Mouse (Mus musculus): ENCODE data around the gene Alad.

Alad gene

DNA sequence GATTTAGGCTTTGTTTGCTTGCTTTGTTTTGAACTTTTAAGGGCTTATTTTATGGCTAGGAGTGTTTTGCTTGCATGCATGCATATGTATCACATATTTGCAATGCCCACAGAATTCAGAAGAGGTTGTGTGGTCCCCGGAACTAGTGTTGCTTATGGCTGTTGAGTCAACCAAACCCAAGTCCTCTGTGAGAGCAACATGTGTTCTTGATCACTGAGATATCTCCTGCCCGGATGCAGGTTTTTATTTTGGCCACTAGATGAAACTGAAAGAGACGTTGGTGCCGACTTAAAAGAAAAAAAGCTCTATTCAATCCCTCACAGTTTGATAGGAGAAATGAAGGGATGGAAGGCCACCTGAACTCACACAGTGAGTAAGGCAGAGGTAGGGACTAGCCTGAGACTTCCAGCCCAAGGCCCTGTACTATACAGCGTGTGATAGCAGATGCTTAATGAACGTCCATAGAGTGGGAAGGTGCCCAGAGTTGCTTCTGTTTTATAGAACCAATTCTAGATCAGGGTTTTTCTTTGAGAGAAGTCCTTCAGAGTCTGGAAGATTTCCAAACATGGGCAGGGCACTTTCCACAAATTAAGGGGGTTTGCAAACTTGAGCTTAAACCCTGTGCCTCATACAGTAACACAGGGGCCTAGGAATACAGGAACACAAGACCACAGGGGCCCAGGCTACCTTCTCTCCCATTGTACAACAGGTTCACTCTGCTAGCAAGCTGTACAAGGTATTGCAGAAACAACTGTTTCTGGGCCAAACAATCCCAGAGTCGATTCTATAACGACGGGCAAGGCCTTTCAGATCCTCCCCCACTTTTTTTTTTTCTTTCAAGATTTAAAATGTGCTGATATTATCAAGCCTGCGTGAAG lies 1.9 kb downstream of the Alad start:
- DNase-seq (ENCODE audit: low read depth, low spot score), result no peak

DNA sequence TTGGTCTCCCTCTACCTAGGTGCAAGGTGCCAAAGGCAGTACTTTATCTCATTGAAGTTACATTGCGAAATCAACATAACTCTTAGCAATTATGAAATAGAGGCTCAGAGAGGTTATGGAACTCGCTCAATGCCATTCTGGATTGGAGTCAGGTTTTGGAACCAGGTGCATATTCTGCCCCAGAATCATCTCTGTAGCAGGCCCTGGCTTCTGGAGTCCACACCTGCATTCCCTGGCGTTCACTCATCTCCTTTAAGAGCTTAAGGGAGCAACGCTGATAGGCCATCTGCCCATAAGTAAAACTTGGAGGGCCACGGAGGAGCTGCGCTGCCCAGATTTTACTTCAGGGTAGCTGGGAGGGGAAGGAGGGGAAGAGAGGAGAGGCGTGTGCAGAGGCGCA lies 2.7 kb downstream of the Alad start:
- no peak for DNase-seq (ENCODE audit: low read depth, low spot score)

DNA sequence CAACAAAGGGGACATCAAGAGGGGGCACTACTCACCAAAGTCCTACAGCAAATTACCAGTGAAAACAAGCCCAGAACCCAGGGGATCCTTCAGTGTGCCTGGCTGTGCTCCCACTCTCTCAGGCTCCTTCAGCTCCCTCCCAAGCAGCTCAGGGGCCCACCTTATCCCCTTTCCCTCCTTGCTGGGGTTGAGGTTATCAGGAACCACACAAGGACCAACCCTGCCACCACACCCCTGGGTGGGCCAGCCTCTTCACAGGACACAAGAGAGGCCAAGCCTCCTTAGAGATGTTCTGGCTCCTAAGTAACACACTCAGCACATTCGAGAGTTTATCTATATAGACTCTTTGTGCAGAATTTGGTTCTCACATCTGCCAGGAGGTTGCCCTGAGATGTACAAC lies 3.1 kb downstream of the Alad start:
- DNase-seq (ENCODE audit: low read depth, low spot score), result no peak

DNA sequence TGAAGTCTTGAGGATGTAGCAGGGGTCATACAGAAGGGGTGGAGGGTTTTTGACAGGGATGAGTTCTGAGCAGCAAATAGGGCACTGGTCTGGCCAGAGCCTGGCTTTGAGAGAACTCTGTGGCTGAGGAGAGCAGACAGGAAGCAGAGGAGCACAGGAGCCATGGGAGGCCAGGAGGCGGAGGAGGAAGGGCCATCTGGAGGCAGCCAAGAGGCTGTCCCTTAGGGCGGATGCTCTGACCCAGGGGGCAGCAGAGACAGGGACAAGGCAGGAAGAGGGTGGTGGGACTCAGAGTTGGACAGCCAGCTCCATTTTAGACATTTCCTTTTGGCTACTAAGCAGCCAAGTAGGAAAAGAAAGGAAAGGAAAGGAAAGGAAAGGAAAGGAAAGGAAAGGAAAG lies 3.6 kb downstream of the Alad start:
- no peak for DNase-seq (ENCODE audit: low read depth, low spot score)

DNA sequence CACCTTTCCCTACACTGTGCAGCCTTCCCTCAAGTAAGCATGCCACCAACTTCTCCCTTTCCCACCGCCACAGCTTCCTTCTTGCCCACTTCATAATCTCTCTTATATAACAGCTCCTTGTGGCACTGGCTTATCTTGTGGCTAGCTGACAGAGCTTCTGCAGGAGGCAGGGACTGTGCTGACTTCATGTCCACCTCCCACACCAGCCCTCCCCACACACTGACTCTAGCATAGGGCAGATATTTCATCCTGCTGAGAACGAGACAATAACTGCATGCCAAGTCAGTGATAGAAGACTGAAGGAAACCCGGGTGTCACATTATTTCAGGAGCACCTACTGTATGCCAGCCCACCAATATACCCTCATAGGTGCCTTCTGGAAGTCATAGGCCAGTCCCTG lies 4.2 kb downstream of the Alad start:
- DNase-seq (ENCODE audit: low read depth, low spot score), result no peak

DNA sequence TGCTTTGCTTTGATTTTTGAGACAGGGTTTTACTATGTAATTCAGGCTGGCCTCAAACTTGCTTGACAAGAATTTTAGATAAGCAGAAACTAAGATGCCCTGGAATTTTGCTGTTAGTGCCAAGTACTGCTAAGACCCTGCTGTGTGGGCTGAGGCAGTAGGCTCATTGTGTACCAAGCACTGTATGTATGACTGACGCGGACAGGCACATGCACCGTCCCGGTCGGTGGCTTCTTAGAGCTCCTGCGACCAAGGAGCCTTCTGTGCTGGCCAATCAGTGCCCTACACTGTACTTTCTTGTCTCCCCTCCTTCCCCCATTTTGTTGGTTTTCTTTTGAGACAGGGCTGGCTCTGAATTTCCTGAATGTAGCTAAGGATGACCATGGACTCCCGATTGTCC lies 4.7 kb downstream of the Alad start:
- no peak for DNase-seq (ENCODE audit: low read depth, low spot score)

DNA sequence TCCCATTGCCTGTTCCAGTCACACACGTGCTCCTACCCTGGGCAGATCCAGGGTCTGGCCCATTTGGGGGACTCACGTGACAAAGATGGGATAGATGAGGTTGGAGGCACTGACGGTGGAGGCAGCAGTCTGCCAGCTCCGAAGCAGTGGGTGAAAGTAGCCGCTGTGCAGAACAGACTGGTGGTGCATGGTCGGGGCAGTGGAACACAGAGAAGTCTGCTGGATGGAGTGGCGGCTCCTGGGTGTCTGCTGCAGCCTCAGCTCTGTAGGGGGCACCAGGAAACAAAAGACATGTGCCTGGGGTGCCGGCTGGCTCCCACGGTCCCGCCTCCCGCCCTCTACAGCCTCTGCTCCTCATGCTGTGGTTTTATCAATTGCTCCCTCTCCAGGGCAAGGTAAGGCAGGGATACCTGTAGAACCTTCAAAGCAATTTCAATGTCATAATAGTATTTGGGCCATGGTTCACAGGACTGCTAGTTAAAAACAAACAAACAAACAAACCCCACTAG lies 5.7 kb downstream of the Alad start:
- DNase-seq (ENCODE audit: low read depth, low spot score), result no peak

DNA sequence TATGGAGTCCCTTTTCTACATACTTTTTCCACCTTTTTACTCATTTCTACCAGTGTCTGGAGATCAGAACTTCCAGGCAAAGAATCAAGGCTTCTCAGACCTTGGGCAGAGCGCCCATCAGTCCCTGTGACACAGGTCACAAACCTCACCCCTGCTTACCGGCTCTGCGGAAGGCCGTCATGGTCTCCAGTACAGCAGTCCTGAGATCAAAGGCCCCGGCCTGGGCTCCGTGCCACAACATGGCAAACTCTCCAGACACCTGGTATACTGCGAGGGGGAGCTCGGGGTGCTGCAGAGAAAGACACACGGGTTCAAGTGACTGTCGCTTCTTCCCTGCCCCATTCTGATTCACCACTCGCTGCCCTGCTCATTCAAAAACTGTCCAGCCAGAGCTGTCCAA lies 9.8 kb downstream of the Alad start:
- DNase-seq (ENCODE audit: low read depth, low spot score), result no peak

DNA sequence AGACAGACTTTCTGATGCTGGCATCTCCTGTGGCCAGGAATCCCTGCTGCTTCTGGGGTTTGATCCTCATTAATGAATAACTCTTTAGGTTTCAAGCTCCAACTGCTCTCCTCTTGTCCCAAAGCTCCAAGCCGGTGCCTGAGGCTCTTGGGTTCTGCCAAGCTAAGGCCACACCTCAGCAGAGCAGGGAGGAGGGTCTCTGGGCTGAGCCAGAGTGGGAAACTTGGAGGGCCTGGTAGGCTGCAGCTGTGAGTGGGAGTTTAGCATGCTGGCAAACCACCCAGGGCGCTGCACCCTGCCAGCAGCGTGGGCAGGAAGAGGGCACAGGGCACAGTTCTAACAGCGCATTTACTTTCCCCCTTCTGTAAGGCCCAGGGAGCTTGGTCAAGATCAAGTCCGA lies 10.9 kb downstream of the Alad start:
- DNase-seq (ENCODE audit: low read depth, low spot score), result no peak

DNA sequence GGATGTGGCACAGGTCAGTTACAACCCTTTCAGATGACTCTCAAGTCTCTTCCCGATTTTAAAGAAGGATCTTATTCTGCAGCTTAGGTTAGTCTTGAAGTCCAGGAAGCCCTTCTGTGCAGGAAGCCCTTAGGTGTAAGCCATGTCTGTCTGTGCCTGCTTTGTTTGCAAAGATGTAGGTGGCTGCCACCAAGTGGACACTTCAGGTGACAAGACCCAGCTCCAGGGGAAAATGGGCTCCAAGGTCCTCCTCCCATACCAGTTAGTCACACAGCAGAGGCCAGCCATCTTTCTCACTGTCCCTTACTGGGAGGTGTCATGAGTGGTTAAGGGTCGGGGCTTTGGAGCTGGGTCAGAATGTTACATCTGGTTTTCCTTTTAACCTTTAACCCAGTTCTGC lies 12.9 kb downstream of the Alad start:
- DNase-seq (ENCODE audit: low read depth, low spot score), result no peak

DNA sequence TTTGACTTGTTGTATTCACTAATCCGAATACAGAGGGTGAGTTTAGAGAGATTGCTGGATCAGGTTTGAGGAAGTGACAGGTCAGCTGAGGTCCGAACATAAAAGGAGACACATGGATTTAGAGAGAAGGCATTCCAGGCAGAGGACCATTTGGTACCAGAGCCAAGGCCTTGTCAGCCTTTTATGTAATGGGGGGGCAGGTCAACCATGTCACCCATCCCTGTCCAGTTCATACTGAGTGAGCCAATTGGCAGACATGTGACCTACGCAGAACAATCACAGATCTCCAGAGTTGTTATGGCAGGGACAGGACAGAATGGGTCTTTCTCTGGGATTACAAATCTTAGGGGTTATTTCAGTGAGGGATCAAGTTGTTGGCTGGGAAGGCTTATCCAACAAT lies 13.7 kb downstream of the Alad start:
- no peak for DNase-seq (ENCODE audit: low read depth, low spot score)

DNA sequence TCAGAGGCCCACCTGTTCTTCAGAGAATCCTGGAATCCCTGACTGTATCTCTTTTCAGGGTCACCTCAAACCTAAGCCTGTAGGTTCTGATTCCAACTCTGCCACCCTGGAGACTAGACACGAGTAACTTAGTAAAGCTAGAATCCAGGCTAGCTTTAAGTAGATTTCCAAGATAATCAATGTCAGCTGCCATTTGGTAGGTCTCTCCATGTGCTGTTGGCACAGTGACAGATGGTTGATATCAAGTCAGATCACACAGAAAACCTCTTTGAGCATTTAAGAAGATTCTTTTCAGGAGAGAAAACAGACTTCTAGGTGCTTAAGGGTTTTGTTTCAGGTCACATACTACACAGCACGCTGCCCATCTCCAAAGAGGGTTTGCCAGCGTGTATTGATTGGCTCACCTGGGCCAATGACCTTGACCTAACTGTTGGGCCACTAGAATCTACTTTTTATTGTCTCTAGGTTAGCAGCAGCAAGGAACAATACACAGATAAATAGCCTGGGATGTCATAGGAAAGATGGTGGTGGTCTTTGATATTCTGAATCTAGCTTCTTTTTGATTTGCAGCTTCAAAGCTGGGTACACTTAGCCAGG lies 16.2 kb downstream of the Alad start, which contains the start of gene Hdhd3:
Gene Hdhd3, minus strand, starts transcription at position 94 of the 597 bp plus-strand sequence.
- no peak for DNase-seq (ENCODE audit: low read depth, low spot score)

DNA sequence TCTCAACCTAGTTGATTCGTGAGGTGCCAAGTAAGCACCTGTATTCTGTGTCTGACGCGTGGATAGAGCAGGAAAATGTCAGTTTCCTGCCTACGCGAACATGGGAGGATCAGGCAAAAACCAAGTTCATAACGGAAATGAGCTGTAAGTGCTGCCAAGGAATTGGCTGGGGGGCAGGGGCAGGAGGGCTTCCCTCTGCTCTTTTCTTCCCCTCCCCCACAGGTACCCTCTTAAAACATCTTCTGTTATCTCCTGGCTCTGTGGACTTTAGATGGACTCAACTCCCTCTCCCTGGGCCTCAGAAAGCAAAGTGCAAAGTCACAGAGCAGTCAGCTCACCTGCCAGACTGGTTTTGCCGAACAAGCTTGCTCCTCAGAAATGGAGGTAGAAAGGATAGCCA lies 16.7 kb downstream of the Alad start:
- DNase-seq (ENCODE audit: low read depth, low spot score), result no peak

DNA sequence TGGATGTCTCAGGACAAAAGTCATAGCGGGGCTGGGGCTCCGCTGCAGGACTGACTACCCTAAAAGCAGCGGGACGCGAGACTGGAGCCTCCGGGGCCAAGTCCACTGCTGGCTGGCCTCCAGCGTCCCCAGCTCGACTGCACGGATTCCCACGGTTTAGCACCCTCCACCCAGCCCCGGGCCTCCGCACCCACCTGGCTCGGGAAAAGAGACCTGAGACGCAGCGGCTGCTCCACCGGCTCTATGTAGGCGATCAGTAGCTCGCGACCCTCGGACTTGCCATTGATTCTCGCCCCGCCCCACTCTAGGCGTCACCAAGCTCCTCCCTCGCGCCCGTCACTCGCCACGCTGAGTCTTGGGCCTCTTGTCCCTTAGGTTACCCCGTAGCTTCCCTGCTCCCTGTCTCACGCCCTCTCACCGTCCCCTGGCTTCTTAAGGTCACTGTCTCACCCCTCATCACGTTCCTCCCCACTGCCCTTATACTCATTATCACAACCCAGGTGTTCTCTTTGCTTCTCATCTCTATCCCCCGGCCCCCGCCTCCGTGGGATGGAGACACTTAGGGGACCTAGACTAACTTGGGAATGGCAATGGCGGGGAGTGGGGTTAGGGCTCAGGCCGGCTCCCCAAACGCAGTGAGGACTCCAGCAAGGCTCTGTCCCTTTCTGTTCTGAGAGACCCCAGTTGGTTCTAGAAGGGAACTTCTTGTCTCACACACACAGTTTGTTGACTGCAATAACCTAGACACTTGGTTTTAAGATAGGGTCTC lies 17.6 kb downstream of the Alad start:
- peak; percentile 86 for DNase-seq (ENCODE audit: low read depth, low spot score)

DNA sequence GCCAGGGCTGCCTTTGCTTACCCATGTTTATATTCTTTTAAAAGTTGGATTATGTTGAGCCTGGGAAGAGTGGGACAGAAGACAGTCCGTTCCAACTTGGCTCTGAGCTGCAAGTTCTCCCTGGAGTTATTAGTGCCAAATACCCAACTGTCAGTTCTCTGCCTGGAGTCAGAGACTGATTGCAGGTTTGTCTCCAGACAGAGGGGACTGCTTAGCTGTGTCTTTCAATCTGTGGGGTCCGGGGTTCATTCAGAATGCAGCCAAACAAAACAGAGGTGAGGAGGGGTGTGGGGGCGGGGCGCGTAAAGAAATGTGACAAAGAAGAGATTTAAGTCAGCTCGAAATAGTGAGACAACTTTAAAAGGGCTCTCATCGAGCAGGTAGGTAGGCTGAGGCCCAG lies 18.2 kb downstream of the Alad start:
- no peak for DNase-seq (ENCODE audit: low read depth, low spot score)

DNA sequence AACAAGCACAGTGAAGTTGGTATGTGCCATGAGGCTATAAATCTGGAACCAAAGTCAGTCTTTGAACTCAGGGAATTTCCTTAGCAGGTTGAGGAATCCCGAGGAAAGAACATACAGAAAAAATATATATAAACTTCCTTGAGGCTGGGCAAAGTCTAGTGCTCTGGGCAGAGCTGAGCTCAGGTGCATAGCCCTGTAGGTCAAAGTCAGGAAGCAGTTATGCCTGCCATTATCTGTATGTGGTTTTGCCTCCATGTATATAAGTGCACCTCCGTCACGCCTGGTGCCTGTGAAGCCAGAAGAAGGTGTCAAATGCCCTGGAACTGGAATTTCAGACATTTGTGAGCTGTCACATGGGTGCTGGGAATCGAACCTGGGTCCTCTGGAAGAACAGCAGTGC lies 18.9 kb downstream of the Alad start:
- no peak for DNase-seq (ENCODE audit: low read depth, low spot score)

DNA sequence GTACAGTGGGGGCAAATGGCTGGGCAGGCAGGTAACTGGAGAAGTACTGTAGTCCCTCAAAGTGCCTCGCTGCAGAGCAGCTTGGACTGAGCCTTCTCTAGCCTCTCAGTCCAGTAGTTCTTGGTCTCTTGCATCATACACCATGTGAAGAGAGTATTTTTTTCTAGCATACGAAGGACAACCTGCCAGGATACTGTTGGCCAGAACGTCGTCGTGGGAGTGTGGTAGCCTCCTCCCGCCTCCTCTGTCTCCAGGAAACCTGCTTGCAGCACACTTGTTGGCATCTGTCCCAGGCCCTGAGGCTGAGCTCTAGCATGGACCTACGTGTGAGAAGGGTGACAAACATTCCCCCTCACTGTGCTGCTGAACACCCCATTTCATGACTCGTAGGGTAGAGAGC lies 22.9 kb downstream of the Alad start:
- peak; percentile 47 for DNase-seq (ENCODE audit: low read depth, low spot score)

DNA sequence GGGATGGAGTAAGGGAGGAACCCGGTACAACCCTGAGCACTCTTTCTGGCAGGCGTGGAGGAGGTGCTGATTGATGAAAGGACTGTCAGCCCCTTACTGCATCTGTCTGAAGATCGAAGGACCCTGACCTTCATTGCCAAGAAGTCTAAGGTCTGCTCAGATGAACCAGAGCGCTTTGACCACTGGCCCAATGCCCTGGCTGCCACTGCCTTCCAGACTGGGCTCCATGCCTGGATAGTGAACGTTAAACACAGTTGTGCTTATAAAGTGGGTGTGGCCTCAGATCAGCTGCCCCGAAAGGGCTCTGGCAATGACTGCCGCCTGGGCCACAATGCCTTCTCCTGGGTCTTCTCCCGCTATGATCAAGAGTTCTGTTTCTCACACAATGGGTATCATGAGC lies 23.8 kb downstream of the Alad start:
- DNase-seq (ENCODE audit: low read depth, low spot score), result peak; percentile 27

DNA sequence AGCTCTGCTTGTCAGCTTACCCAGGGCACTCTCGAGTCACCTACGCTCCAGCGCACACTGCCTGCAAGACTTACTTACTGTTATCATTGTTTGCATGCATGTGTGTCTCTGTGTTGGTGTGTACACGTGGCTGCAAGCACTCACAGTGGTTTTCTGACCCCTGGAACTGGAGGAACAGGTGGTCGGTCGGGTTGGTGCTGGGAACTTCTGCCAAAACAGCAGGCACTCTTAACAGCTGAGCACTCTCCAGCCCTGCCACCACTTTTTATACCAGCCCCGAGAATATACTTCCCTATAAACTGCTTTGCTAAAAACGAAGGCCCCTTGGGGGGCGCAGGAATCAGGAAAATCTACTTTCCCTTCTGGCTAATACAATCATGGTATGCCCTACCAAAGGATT lies 25.5 kb downstream of the Alad start:
- no peak for DNase-seq (ENCODE audit: low read depth, low spot score)

DNA sequence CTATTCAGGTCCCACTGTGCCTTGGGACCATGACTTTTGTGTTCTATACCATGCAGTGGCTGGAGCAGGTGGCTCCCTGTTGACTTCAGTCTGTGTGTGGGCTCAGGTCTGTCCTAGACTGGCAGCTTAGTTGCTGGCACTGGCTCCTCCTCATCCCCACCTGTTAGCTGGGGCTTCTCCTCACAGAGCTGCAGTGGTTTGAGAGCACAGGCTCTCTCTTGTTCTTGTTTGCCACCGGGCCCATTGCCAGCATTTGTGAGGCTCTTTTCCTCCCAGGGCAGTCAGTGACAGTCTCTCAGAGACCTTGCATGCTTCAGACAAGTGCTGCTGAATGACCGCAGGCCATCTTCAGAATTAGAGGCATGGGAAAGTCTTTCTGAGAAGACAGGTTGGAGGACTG lies 27.0 kb downstream of the Alad start:
- DNase-seq (ENCODE audit: low read depth, low spot score), result no peak

DNA sequence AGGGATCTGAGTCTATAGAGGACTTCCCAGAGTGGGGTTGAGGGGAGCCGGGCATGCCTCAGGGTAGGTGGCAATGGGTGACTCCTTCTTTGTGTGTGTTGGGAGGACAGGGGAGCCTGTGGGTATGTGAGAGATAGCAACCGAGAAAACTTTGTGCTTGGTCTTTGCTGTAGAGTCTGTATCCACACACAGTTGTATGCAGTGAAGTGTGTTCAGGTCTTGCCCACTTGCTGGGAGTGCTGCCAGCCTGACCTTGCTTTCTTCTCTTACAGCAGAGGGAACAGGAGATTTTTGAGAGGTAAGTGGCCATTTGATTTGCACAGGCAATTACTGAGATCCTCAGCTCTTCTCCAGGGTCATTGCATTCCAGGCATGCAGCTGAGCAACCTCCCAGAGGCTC lies 31.8 kb downstream of the Alad start:
- no peak for DNase-seq (ENCODE audit: low read depth, low spot score)

DNA sequence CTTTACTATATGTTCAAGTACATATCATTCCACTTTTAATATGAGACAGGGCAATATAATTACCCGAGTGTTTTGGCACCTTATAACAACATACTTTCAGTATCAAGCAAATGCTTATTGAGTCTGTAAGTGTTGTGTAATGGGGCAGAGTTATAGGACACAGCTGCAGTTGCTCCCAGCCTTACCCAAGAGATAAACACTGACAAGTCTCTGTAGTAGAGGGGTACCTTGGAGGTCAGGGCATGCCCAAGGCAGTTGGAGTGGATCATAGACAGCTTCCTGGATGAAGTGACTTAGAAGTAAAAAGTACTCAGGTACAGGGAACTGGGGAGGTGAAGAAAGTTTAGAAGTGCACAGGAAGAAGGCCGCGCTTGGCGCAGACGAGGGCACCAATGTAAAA lies 32.5 kb downstream of the Alad start:
- DNase-seq (ENCODE audit: low read depth, low spot score), result no peak
